Mouse (Mus musculus) cerebellum, adult 9-10 months (tissue): ENCODE results near the gene Strc.
A peak's percentile ranks its signal among the peaks of the same experiment; 100 is the strongest.

Experiments used
- DNase-seq: peaks from one replicate; pipeline ENCODE4 v3.0.0; 2022

Strc gene

DNA sequence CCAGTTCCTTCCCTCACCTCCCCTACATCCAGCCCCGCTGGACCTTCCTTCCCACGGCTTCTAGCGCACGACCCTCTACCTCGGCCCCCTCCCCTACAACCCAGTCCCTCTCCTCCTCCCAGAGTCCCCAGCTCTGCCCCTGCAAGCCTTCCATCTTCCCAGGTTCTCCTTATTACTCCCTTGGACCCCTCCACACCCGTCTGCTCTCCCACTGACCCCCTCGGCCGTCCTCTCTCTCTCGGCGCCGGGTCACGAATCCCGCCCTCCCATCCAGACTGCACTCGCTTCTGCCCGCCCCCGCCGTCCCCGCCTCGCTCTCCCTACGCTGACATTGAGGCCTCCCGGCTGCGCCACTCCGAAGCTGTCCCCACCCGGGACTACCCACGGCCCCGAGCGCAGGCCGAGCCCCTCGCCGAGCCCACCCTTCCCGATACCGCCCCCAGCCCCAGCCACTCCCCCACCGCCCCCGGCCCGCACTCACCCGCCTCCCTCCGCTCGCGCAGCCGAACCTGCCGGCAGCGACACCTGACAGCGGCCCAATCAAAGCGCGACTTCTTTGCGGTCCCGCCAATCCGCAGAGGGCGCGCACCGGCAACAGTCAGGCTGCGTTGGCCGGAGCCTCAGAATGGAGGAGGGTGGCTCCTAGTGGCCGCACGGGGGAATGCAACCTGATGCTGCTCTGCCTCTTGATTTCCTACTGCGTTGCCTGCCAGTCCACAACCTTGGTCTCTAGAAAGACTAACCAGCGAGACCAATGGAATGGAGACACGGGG, 32.0 kb downstream of the Strc start, which contains the start of gene Ppip5k1:
TSS of gene Ppip5k1 (minus strand) at position 577 of the 773 bp plus-strand sequence.
- DNase-seq = peak; percentile 98

DNA sequence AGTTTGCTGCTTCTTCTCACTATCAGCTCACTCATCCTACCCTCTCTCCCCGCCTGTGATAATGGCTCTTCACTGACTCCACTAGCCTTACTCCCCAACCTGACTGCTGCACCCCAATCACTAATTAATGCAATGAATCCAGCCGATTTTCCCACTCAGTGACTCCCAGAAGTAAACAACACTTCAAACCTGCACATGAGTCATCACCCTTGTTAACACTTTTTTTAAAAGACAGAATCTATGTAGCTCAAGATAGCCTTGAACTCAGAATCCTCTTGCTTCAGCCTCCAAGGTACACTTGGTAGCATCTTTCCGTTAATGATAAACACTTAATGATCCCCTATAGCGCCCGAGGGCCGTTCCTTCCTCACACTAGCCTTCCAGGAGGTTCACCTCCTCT, 32.6 kb downstream of the Strc start:
- DNase-seq = no peak

DNA sequence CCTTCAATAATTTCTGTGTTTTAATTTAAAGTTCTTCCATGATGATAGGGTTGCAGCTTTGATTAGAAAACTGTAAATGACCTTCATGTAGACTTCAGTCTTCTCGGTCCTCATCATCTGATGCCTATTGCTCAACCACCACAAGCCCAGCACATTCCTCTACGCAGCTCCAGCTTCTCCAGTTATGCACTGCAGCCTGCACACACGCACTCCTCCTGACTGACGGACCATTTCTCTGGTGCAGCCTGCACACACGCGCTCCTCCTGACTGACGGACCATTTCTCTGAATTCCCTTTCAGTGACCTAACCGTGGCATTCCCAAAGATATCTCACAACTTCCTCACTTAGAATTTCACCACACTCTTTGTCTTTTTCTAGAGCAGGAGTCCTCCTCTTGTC, 33.8 kb downstream of the Strc start:
- DNase-seq = no peak

DNA sequence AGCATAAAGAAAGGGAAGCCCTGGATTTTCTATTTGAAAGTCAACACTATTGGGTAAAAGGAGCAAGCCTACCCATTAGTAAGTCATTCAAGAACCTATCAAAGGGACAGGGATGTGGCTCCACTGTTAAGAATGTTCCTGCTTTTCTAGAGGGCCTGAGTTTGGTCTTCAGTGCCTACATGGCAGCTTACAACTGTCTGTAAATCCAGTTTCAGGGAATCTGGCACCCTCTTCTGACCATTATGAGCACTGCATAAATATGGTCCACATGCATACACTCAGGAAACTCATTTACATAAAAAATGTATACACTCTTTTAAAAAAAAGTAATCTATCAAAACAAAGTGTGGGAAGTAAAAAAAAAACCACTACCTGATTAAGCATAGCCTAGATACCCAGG, 47.9 kb downstream of the Strc start:
- no peak for DNase-seq

DNA sequence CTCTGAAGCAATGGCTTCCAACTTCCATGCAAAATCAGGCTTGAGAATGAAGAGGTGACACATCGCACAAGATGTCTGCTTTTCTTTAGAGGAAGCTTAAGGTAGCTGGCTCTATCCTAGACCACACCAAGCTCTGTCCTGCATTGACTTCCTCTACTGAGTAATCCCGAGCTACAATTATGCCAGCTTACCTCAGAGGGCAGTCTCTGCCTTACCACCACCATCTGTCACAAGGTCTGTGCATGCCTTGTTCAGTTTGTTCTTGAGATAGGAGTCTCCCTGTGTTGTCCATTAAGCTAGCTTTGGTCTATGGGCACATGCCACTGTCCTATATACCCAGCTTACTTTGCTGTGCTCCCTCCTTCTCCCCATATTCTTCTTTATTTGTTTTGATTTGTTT, 57.5 kb downstream of the Strc start:
- DNase-seq = peak; percentile 90

DNA sequence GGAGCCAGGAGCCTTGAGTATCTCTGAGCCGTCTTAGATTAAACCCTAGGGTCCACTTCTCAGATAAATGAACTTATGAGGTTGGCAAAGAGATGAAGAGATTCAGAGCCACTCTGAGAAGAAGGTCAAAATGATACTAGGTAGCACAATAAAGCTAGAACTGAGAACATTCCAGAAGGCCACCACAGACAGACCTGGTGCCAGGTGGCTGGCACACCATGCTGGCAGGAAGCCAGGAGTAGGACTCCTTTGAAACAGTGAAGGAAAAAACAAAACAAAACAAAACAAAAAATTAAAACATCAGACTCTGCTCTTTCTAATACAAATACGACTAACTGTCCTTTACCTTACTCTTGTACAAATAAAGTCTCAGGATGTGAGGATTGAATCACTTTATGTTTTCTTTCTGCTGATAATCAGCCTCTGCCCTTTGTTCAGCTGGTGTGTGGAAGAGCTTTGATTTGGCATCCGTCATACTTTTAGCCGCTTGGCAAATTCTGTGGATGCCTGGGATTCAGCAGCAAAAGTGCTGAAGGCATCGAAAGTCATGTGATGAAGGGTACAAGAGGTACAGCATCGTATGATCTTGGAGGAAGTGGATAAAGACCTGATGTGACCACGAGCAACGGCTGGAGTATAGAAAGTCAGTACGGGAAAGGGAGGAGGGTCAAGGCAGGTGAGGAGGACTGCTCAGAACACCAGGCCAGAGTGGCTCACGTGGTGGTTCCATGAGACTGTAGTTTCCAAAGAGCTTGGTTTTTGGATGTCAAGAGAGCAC, 63.1 kb downstream of the Strc start:
- DNase-seq = peak; percentile 94

DNA sequence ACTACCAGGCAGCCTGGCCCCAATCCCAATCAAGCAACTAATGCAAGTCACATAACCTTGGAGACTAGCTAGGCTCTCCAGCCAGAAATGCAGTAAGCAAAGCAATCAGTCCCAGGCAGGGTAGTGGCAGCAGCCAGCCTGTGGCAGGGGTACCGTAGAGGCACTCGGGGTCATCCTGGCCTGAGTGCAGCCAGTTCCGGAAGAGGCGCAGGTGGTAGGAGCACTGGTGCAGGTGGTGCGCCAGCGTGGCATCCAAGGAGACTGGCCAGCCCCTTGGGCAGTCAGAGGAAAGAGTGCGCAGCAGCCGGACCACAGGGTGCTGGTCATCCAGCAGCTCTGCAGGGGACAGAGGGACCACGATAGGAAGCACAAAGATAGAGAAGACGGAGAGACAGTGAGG, 63.9 kb downstream of the Strc start:
- peak; percentile 90 for DNase-seq

DNA sequence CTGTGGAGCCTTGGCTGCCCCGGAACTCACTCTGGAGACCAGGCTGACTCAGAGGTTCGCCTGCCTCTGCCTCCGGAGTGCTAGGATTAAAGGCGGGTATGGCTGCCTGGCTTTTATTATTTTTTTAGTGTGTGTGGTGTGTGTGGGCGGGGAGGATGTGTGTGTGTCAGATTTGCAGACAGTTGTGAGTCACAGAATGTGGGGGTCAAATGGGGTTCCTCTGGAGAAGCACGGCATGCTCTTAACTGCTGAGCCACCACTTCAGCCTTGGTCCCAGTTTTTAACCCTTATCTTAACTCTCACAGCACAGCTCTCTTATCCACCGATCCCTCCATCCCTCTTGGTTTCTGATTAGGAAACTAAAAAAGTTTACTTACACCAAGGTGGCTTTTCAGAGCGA, 70.7 kb downstream of the Strc start:
- no peak for DNase-seq
